Comparison of ENCODE assay signal across 8 mouse cellular contexts in the genomic region with DNA sequence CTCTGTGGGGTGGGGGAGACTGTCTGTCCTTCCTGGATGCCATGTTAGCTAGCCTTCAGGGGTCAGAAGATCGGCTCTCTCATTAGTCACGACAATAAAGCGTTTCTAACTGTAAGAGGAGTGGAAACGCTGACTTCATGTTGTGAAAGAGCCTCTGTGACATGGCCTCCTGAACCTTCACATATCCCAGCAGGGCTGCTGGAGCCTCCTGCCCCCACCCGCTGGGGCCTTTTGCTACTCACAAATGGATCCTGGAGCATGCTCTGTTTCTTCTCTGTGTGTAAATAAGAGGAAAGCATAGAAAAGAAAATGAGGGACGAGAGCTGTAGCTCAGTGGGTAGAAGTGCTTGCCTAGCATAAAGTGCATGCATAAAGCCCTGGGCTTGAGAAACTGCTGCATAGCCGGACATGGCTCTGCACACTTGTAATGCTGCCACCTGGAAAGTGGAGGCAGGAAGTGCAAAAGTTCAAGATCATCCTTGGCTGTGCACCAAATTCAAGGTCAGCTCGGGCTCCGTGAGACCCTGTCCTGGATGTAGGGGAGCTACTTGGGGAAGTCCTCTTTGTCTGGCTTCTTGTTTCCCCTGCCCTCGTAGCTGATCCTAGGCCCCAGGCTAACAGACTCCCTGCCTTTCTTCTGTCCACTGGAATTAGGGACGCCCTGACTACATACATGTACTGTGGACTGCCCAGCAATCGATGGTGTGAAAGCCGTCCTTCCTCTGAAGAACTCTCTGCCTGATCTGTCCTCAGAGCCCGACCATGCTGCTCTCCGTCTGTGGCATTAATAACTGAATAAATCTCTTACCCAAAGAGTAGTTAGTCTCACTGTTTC.
DNase-seq lines count a peak whose midpoint lies in the region; ATAC-seq and TF ChIP-seq lines count a peak whose summit lies in the region.

No protein-coding gene starts in this region.

- peak overlapping the region; percentile 51 for H3K4me3 ChIP-seq in E14TG2a.4 (replicated peaks; ENCODE audit: low read length)
- H3K4me3 ChIP-seq in heart, adult 2 months = no peak overlapping the region
- no peak overlapping the region for H3K4me3 ChIP-seq in lung, postnatal 0 days (ENCODE audit: low read depth, low read length)

- TF ChIP-seq CTCF in E14TG2a.4 (conservative IDR thresholded peaks at IDR 0.05; ENCODE audit: low read length) = no peak
- no peak for TF ChIP-seq CTCF in heart, adult 2 months (IDR thresholded peaks at IDR 0.05)
- no peak for TF ChIP-seq CTCF in lung, postnatal 0 days (IDR thresholded peaks at IDR 0.05)

- peaks cover 74% of the 10 kb centered on the region for H3K36me3 ChIP-seq in E14TG2a.4 (ENCODE audit: insufficient read depth, low read length)
- H3K36me3 ChIP-seq in heart, adult 2 months (ENCODE audit: control insufficient read depth, insufficient read depth, low read length) = peaks cover 37% of the 10 kb centered on the region
- peaks cover 25% of the 10 kb centered on the region for H3K36me3 ChIP-seq in lung, postnatal 0 days (ENCODE audit: insufficient read depth, low read length)

- peak overlapping the region; percentile 51 for H3K27ac ChIP-seq in heart, adult 2 months
- H3K27ac ChIP-seq in lung, postnatal 0 days (ENCODE audit: low read length) = peak overlapping the region; percentile 73

- peaks cover 8% of the 10 kb centered on the region for H3K79me2 ChIP-seq in heart, adult 2 months (replicated peaks; ENCODE audit: control insufficient read depth, insufficient read depth, low read length)

- 19% methylated on average over 15 of the region's 15 CpGs for WGBS in heart, adult 2 months
- WGBS in lung, postnatal 0 days = 32% methylated on average over 15 of the region's 15 CpGs

- no peak overlapping the region for H3K4me2 ChIP-seq in lung, postnatal 0 days (replicated peaks; ENCODE audit: low read depth, low read length)

- no peak overlapping the region for H3K9ac ChIP-seq in heart, adult 2 months (ENCODE audit: low read depth, low read length)
- H3K9ac ChIP-seq in lung, postnatal 0 days (replicated peaks; ENCODE audit: low read depth) = no peak overlapping the region

- peak; percentile 64; the same call in 1 of the 2 replicates for TF ChIP-seq EP300 in heart, adult 2 months (IDR thresholded peaks at IDR 0.05; ENCODE audit: insufficient read depth, low read depth, low read length)
- TF ChIP-seq EP300 in lung, postnatal 0 days (IDR thresholded peaks at IDR 0.05) = 0 out of 2 replicates have a peak, but pooled peaks have one; percentile 34

- H3K9me3 ChIP-seq in E14TG2a.4 (ENCODE audit: low read length) = no peaks in the 10 kb centered on the region
- H3K9me3 ChIP-seq in lung, postnatal 0 days (ENCODE audit: low read length) = no peaks in the 10 kb centered on the region

- intact Hi-C loops in heart, adult 2 months (cut with DNase I) = loop anchor here (2.0 to 5.0 kb wide), 2 partner anchors 16 to 37 kb away; no protein-coding TSS in a partner anchor

- ATAC-seq in lung, postnatal 0 days = peak; percentile 75

- peaks cover 97% of the 10 kb centered on the region for H3K4me1 ChIP-seq in E14TG2a.4 (replicated peaks; ENCODE audit: low read depth, low read length)
- peaks cover 29% of the 10 kb centered on the region for H3K4me1 ChIP-seq in heart, adult 2 months (ENCODE audit: control insufficient read depth, insufficient read depth, low read length)
- H3K4me1 ChIP-seq in lung, postnatal 0 days (ENCODE audit: insufficient read depth, low read depth, low read length) = peaks cover 15% of the 10 kb centered on the region; the same call in 1 of the 2 replicates

- no peaks in the 10 kb centered on the region for H3K27me3 ChIP-seq in E14TG2a.4 (ENCODE audit: insufficient read depth, low read length)
- H3K27me3 ChIP-seq in heart, adult 2 months (ENCODE audit: control insufficient read depth, insufficient read depth, low read length) = no peaks in the 10 kb centered on the region
- no peaks in the 10 kb centered on the region for H3K27me3 ChIP-seq in lung, postnatal 0 days (replicated peaks; ENCODE audit: insufficient read depth, low read length)

- DNase-seq in adrenal gland, postnatal 25 days = peak; percentile 50
- DNase-seq in heart, adult 2 months = peak in 1 of 2 experiments; percentile 63
- peak; percentile 67 to 70 for DNase-seq in kidney, adult 8-10 months
- DNase-seq in lung, postnatal 0 days (ENCODE audit: low spot score) = peak; percentile 87
- DNase-seq in yolk sac, embryonic 10.5 days (ENCODE audit: low spot score) = peak; percentile 32
- DNase-seq in urinary bladder, postnatal 10 days (ENCODE audit: low spot score) = no peak
- DNase-seq in spleen, adult 12 weeks (ENCODE audit: low spot score) = no peak

- no peak for TF ChIP-seq POLR2A in heart, adult 2 months (IDR thresholded peaks at IDR 0.05; ENCODE audit: insufficient read depth, low read depth, low read length)

Comparison
In these comparisons a context has a peak if more than half of its experiments do, and no peak if none do; other contexts are left out.
1. DNase-seq: peak in adrenal gland, postnatal 25 days (single experiment), kidney, adult 8-10 months (2 of 2), lung, postnatal 0 days (single experiment) and yolk sac, embryonic 10.5 days (single experiment); none in urinary bladder, postnatal 10 days (single experiment) and spleen, adult 12 weeks (single experiment).